Mouse (Mus musculus) ES-E14 (cell line): ENCODE data around the gene Pitpnm1. TPM values are rescaled to one million over a fixed set of nuclear protein-coding genes. Genes with fewer than 3 reads are reported as not detected.
"Not testable (repeated sequence)": the region's sequence is repeated elsewhere in the genome, so short reads cannot be mapped to it uniquely, and the experiment has no call there.

ENCODE experiments used
- DNase-seq: peaks from one replicate; pipeline ENCODE4 v3.0.0-alpha.2; 2013; ENCODE audit warnings: low read depth, low spot score
- H3K27ac ChIP-seq: 2 replicates; pipeline ENCODE4 v1.5.1; 2012; ENCODE audit warnings: low read depth, mild to moderate bottlenecking, low read length, moderate library complexity, mixed read lengths; ENCODE audit not compliant: poor library complexity, insufficient read depth, severe bottlenecking
- H3K36me3 ChIP-seq: 2 replicates; pipeline ENCODE4 v1.6.1; 2012; ENCODE audit warnings: mild to moderate bottlenecking, low read length, moderate library complexity, mixed read lengths; ENCODE audit not compliant: control insufficient read depth, poor library complexity, insufficient read depth, severe bottlenecking
- H3K4me1 ChIP-seq, 2 experiments: fragments of 150-350 bp in 1 of 2; sonication (generic) in 1 of 2; 2 replicates each; pipeline ENCODE4 v1.6.1; 2012; ENCODE audit warnings: low read length in 2 of 2, mild to moderate bottlenecking in 1 of 2, mixed read lengths in 1 of 2; ENCODE audit not compliant: control insufficient read depth in 2 of 2, insufficient read depth in 2 of 2, poor library complexity in 1 of 2
- H3K4me3 ChIP-seq, 2 experiments: fragments of 150-350 bp in 1 of 2; sonication (generic) in 1 of 2; 2 replicates each; pipeline ENCODE4 v1.5.1; 2012; ENCODE audit warnings: low read length in 2 of 2, low read depth in 1 of 2, mild to moderate bottlenecking in 1 of 2, mixed read lengths in 1 of 2; ENCODE audit not compliant: insufficient read depth in 1 of 2, poor library complexity in 1 of 2, severe bottlenecking in 1 of 2
- H3K9ac ChIP-seq: 2 replicates; pipeline ENCODE4 v1.6.1; 2012; ENCODE audit warnings: low read depth, mild to moderate bottlenecking, low read length, mixed read lengths; ENCODE audit not compliant: poor library complexity, insufficient read depth, severe bottlenecking
- H3K9me3 ChIP-seq: fragments of 150-350 bp; sonication (generic); 2 replicates; pipeline ENCODE4 v1.6.1; 2012; ENCODE audit warnings: low read depth, mild to moderate bottlenecking, low read length; ENCODE audit not compliant: control insufficient read depth, insufficient read depth
- CHD2 ChIP-seq: IDR thresholded peaks from 2 replicates; pipeline ENCODE4 v1.6.1; 2014; ENCODE audit warnings: mild to moderate bottlenecking, low read depth, low read length, inconsistent platforms
- HCFC1 ChIP-seq: IDR thresholded peaks from 2 replicates; pipeline ENCODE4 v1.6.1; 2012; ENCODE audit warnings: low read length, inconsistent platforms, borderline replicate concordance; ENCODE audit not compliant: insufficient read depth
- MAFK ChIP-seq: IDR thresholded peaks from 2 replicates; pipeline ENCODE4 v1.6.1; 2014; ENCODE audit warnings: mild to moderate bottlenecking, low read depth, low read length, inconsistent platforms; ENCODE audit not compliant: insufficient read depth
- ZC3H11A ChIP-seq: IDR thresholded peaks from 2 replicates; pipeline ENCODE4 v1.6.1; 2012; ENCODE audit warnings: low read depth, mild to moderate bottlenecking, inconsistent platforms, low read length, borderline replicate concordance
- ZNF384 ChIP-seq: IDR thresholded peaks from 2 replicates; pipeline ENCODE4 v1.6.1; 2012; ENCODE audit warnings: low read depth, low read length, inconsistent platforms
- in situ Hi-C, 2 experiments: fragments of 600-800 bp; cut with MboI; formaldehyde crosslinking; loops; one replicate each; pipeline ENCODE4 v1.15.1; 2025; ENCODE audit warnings: low sequenced_read_pairs in 2 of 2, inconsistent platforms in 1 of 2; ENCODE audit not compliant: unreplicated experiment in 2 of 2
- total RNA-seq: library from RNA; depleted of rRNA; stranded (reverse); fragments of 300-350 nt; gene quantifications from 2 replicates; pipeline ENCODE4 v1.2.3, GENCODE M21; 2012

Pitpnm1 gene
- total RNA-seq, 1 experiment = 10.5 TPM

DNA sequence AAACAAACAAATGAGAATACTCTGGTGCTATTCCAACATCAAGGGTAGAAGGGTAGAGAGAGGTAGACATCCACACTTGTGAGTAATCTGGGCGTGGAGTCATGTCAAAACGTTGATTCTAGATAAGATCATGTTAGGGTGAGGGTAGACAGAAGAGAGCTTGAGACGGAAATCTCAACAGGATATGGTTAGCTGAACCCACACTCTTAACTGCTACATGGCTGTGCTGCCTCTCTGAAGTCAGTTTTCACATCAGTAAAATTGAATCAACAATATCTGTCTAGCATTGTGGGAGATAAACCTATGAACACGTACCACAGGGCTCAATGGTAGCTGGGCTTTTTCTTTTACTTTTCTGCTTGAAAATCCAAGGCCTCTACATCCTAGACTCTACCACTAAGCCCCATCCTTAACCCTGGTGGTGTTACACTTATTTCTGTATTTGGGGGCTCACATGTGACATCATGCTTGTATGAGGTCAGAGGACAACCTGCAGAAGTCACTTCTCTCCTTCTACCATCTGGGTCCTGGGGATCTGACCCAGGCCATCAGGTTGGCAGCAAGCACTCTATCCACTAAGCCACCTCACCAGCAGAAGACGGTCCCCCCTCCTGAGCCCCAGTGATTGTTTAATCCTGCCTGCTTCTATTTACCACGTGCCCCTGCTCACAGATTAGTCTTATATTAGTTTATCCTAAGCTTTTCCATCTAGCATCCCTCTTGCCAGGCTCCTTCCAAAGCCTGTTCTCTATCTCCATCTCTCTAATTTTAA, 20.1 kb downstream of the Pitpnm1 start:
- no peak for DNase-seq
- TF ChIP-seq CHD2 (no peak), ZNF384 (no peak), ZC3H11A (no peak), HCFC1 (no peak), MAFK (no peak)
- in situ Hi-C loops = no loop called here
- peaks cover 0 to 4% of the 10 kb centered on the region in 2 experiments; a peak in 1 of 4 replicates for H3K4me1 ChIP-seq
- no peaks in the 10 kb centered on the region for H3K9me3 ChIP-seq
- H3K36me3 ChIP-seq = peaks cover 10% of the 10 kb centered on the region; the same call in 1 of the 2 replicates
- no peak overlapping the region for H3K9ac ChIP-seq
- H3K4me3 ChIP-seq = no peak overlapping the region
- H3K27ac ChIP-seq = no peak overlapping the region

DNA sequence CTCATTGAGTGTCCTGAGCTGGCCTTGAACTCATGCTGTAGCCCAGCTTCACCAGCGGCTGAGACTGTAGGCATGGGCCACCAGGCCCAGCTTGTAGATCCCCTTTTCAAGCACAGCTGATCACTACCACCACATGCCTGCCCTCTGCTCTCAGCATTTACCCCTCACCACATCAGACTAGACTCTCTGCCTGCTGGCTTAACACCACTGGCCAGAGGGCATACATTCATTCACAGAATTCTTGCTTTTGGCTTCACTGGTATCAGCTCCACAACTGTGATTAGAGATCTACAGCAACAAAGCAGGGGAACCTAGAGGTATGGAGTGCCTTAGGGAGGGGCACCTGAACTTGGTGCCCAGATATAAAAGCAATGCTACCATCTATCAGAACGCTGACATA, 20.7 kb downstream of the Pitpnm1 start:
- H3K4me3 ChIP-seq = no peak overlapping the region

DNA sequence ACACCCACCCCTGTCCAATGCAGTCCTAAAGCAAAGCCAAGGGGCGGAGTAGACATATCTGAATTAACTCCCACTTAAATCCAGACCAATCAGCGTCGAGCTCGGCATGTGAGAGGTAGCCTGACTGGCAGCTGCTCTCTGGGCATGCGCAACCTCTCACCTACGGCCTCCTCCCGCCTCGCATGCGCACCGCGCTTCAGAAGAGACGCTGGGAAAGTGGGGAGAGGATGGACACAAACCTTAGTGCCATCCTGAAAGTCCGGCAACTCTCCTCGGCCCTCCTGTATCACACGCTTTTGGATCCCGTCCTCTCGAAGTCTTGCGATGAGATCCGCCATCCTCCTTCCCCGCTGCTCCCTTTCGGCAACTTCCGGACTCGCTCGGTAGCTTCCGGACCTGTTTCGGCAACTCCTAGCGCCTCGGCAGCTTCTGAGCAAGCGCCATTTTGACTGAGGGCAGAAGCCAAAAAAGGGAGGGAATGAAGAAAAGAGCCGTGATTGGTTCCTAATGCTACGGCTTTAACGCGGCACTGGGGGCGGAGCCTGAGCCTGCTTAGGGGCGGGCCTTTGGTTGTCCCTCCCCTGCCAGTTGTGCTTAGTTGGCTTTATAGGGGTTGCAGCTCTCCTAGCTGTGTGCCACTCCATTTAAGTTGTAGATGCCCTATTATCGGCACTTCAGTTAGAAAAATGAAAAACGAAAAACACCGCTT, 21.5 kb downstream of the Pitpnm1 start:
- H3K9ac ChIP-seq = peak overlapping the region; percentile 88
- TF ChIP-seq CHD2 (no peak; the same call in 1 of the 2 replicates), MAFK (peak; percentile 83), HCFC1 (peak; percentile 86), ZNF384 (no peak), ZC3H11A (no peak)
- in situ Hi-C loops = no loop called here
- no peaks in the 10 kb centered on the region for H3K9me3 ChIP-seq
- DNase-seq = peak; percentile 96
- peaks cover 0 to 4% of the 10 kb centered on the region in 2 experiments; a peak in 1 of 4 replicates for H3K4me1 ChIP-seq
- H3K36me3 ChIP-seq = no peaks in the 10 kb centered on the region; the same call in 1 of the 2 replicates
- H3K4me3 ChIP-seq = peak overlapping the region; percentile 57 to 74
- peak overlapping the region; percentile 75 for H3K27ac ChIP-seq

More for the DNA sequence above, 20.7 kb downstream of the Pitpnm1 start:
- TF ChIP-seq HCFC1 (no peak), ZC3H11A (no peak), CHD2 (no peak)
- no peak overlapping the region for H3K27ac ChIP-seq
- peaks cover 0 to 4% of the 10 kb centered on the region in 2 experiments; a peak in 1 of 4 replicates for H3K4me1 ChIP-seq
- no peak for DNase-seq
- H3K9me3 ChIP-seq = no peaks in the 10 kb centered on the region
- in situ Hi-C loops = no loop called here
- H3K36me3 ChIP-seq = peaks cover 5% of the 10 kb centered on the region; the same call in 1 of the 2 replicates
- H3K9ac ChIP-seq = no peak overlapping the region

DNA sequence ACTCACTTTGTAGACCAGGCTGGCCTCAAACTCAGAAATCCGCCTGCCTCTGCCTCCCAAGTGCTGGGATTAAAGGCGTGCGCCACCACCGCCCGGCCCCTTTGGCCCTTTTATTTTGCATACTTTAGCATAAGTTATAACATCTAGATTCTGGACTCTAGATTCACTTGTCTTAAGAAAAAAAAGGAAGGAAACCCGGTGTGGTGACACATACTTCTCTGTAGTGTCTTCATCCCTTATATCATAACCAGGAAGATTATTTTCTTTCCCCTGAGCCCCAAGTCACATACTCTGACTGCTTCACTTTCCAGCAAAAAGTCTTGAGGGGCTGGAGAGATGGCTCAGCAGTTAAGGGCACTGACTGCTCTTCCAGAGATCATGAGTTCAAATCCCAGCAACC, 22.1 kb downstream of the Pitpnm1 start:
- in situ Hi-C loops, H3K9me3 ChIP-seq, H3K36me3 ChIP-seq, DNase-seq, H3K9ac ChIP-seq, H3K4me1 ChIP-seq, H3K27ac ChIP-seq: not testable (repeated sequence)
- H3K4me3 ChIP-seq = peak overlapping the region in 1 of 2 experiments; percentile 45; a peak in 1 of 4 replicates
